Mouse (Mus musculus): ENCODE measurements around the gene Selenop.

GRCm38 (mm10) chr15:3295986-3296385 lies 27.6 kb downstream of the Selenop start:
- no peak for TF ChIP-seq CTCF (IDR thresholded peaks at IDR 0.05; ENCODE audit: extremely low read depth, insufficient read depth, low read length)
- TF ChIP-seq POLR2A (IDR thresholded peaks at IDR 0.05; ENCODE audit: extremely low read depth, insufficient read depth, low read length): no peak
